Mouse (Mus musculus) small intestine, adult 2 months (tissue): ENCODE measurements around the gene Med13l. TPM values are rescaled to one million over a fixed set of nuclear protein-coding genes. Genes with fewer than 3 reads are reported as not detected.

Experiments
- H3K27ac ChIP-seq: fragments of 200-500 bp; 2 replicates; pipeline ENCODE4 v1.5.1; 2012; ENCODE audit warnings: low read depth, low read length, control low read depth, inconsistent platforms; ENCODE audit not compliant: insufficient read depth
- H3K27me3 ChIP-seq: fragments of 200-500 bp; 2 replicates; pipeline ENCODE4 v1.6.1; 2012; ENCODE audit warnings: mild to moderate bottlenecking, moderate library complexity, low read length, inconsistent platforms; ENCODE audit not compliant: control insufficient read depth, insufficient read depth
- H3K36me3 ChIP-seq: fragments of 200-500 bp; 2 replicates; pipeline ENCODE4 v1.6.1; 2012; ENCODE audit warnings: mild to moderate bottlenecking, low read length, control low read depth, inconsistent platforms; ENCODE audit not compliant: control insufficient read depth, insufficient read depth
- H3K4me1 ChIP-seq: fragments of 200-500 bp; 2 replicates; pipeline ENCODE4 v1.6.1; 2012; ENCODE audit warnings: low read length, inconsistent platforms, mixed read lengths; ENCODE audit not compliant: control insufficient read depth, insufficient read depth, insufficient read length
- H3K4me3 ChIP-seq: fragments of 200-500 bp; 2 replicates; pipeline ENCODE4 v1.5.1; 2012; ENCODE audit warnings: low read depth, mild to moderate bottlenecking, control low read depth, inconsistent platforms, low read length, moderate library complexity
- CTCF ChIP-seq: fragments of 200-500 bp; IDR thresholded peaks from 2 replicates; pipeline ENCODE4 v1.5.1; 2012; ENCODE audit warnings: low read depth, mild to moderate bottlenecking, control low read depth, inconsistent platforms, low read length, moderate library complexity, mixed read lengths; ENCODE audit not compliant: insufficient replicate concordance, insufficient read length; ENCODE audit errors: extremely low read depth
- POLR2A ChIP-seq: fragments of 200-500 bp; IDR thresholded peaks from 2 replicates; pipeline ENCODE4 v1.6.1; 2012; ENCODE audit warnings: low read depth, mild to moderate bottlenecking, control low read depth, inconsistent platforms, low read length, moderate library complexity
- WGBS: fragments of 180-500 bp; shearing (Covaris S2); methylation state at CpG from one replicate; pipeline ENCODE4 v1.1.7; 2018; 5-methylcytosine and 5-hydroxymethylcytosine counted together
- polyA plus RNA-seq: library from polyadenylated mRNA; depleted of rRNA; stranded (reverse); fragments of >200 nt; gene quantifications from 2 replicates; pipeline ENCODE4 v1.2.3, GENCODE M21; 2012

Gene Med13l
- polyA plus RNA-seq, 1 experiment, result 13.6 TPM

GRCm38 (mm10) chr5:118717456-118717855, 157.0 kb downstream of the Med13l start:
- no peaks in the 10 kb centered on the region for H3K4me1 ChIP-seq
- TF ChIP-seq CTCF (no peak), POLR2A (no peak)
- no peaks in the 10 kb centered on the region for H3K27me3 ChIP-seq
- no peak overlapping the region for H3K4me3 ChIP-seq
- peaks cover 7% of the 10 kb centered on the region for H3K36me3 ChIP-seq
- 80% methylated on average over 10 of the region's 10 CpGs for WGBS
- H3K27ac ChIP-seq, result no peak overlapping the region

- Histone ChIP-seq H3K36me3 (peaks cover 10% of the 10 kb centered on the region), H3K27me3 (no peaks in the 10 kb centered on the region), H3K4me1 (no peaks in the 10 kb centered on the region), H3K27ac (no peak overlapping the region), H3K4me3 (no peak overlapping the region)
- TF ChIP-seq POLR2A, result no peak
- TF ChIP-seq CTCF, result no peak
- WGBS, result 91% methylated on average over 6 of the region's 6 CpGs
Observed at GRCm38 (mm10) chr5:118718070-118718469, 157.6 kb downstream of the Med13l start.

GRCm38 (mm10) chr5:118721416-118721815, 160.9 kb downstream of the Med13l start:
- Histone ChIP-seq H3K27ac (no peak overlapping the region), H3K4me3 (no peak overlapping the region), H3K36me3 (peaks cover 27% of the 10 kb centered on the region), H3K4me1 (no peaks in the 10 kb centered on the region), H3K27me3 (no peaks in the 10 kb centered on the region)
- 78% methylated on average over 12 of the region's 12 CpGs for WGBS
- no peak for TF ChIP-seq CTCF
- no peak for TF ChIP-seq POLR2A

- no peak for TF ChIP-seq POLR2A
- TF ChIP-seq CTCF, result no peak
- Histone ChIP-seq H3K27me3 (no peaks in the 10 kb centered on the region), H3K4me1 (no peaks in the 10 kb centered on the region), H3K4me3 (no peak overlapping the region), H3K27ac (no peak overlapping the region), H3K36me3 (peaks cover 30% of the 10 kb centered on the region)
- 74% methylated on average over 5 of the region's 5 CpGs for WGBS
Observed at GRCm38 (mm10) chr5:118721848-118722247, 161.4 kb downstream of the Med13l start.

GRCm38 (mm10) chr5:118722456-118722855, 162.0 kb downstream of the Med13l start:
- Histone ChIP-seq H3K4me3 (no peak overlapping the region), H3K27me3 (no peaks in the 10 kb centered on the region), H3K4me1 (no peaks in the 10 kb centered on the region), H3K27ac (no peak overlapping the region), H3K36me3 (peaks cover 35% of the 10 kb centered on the region)
- TF ChIP-seq CTCF (no peak), POLR2A (no peak)
- 92% methylated on average over 3 of the region's 3 CpGs for WGBS

- Histone ChIP-seq H3K27me3 (no peaks in the 10 kb centered on the region), H3K36me3 (peaks cover 64% of the 10 kb centered on the region)
- WGBS, result 89% methylated on average over 6 of the region's 6 CpGs
Observed at GRCm38 (mm10) chr5:118725425-118725824, 164.9 kb downstream of the Med13l start.

GRCm38 (mm10) chr5:118725886-118726505, 165.5 kb downstream of the Med13l start:
- TF ChIP-seq POLR2A (no peak), CTCF (no peak)
- 73% methylated on average over 10 of the region's 10 CpGs for WGBS
- Histone ChIP-seq H3K27me3 (no peaks in the 10 kb centered on the region), H3K4me1 (no peaks in the 10 kb centered on the region), H3K27ac (no peak overlapping the region), H3K4me3 (no peak overlapping the region), H3K36me3 (peaks cover 68% of the 10 kb centered on the region)

More at GRCm38 (mm10) chr5:118725425-118725824, 164.9 kb downstream of the Med13l start:
- no peak overlapping the region for H3K4me3 ChIP-seq
- TF ChIP-seq CTCF, result no peak
- TF ChIP-seq POLR2A, result no peak
- no peak overlapping the region for H3K27ac ChIP-seq
- no peaks in the 10 kb centered on the region for H3K4me1 ChIP-seq
